In the genomic region with DNA sequence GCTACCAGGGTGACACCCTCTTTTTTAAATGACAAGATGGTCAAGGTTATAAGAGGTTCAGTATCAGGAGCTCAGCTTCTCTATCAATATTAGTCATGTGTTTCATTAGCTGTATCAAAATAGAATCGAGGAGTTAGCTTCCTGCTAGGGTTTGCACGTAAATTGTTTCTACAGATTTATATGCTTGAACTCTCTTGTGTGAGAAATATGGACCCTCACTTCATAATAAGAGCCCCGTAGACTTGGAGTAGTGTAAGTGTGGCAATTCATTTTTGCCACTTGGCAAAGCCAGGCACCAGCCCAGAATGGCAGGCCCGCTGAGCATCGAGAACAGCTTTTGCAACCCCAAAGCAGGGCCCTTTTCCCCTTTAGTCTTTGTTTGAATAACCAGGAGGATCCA, we compare ENCODE assay signal across 12 mouse cellular contexts. TPM values are rescaled to one million over a fixed set of nuclear protein-coding genes. Genes with fewer than 3 reads are reported as not detected.
A peak's percentile ranks its signal among the peaks of the same experiment; 100 is the strongest.
DNase-seq lines count a peak whose midpoint lies in the region; ATAC-seq lines count a peak whose summit lies in the region.
"Had no signal": no experiment of that assay in that cellular context is flagged by ENCODE, and none has a peak within 500 bp of the region (broad histone marks: within the 10 kb centered on the region; RNA-seq: fewer than 3 reads in every experiment).

No protein-coding gene starts in this region.

- no peak for ATAC-seq in hindbrain, embryonic 15.5 days (ENCODE audit: low FRiP score, low read depth)
- ATAC-seq in hindbrain, embryonic 12.5 days (ENCODE audit: low FRiP score), result no peak
- no peak for ATAC-seq in embryonic facial prominence, embryonic 13.5 days (ENCODE audit: insufficient number of reproducible peaks, insufficient read depth, low FRiP score, low TSS enrichment, low read depth)
- ATAC-seq in midbrain, embryonic 15.5 days (replicated peaks), result no peak

- H3K9me3 ChIP-seq in hindbrain, embryonic 15.5 days, result no peaks in the 10 kb centered on the region
- H3K9me3 ChIP-seq in hindbrain, embryonic 12.5 days (replicated peaks), result no peaks in the 10 kb centered on the region
- H3K9me3 ChIP-seq in embryonic facial prominence, embryonic 13.5 days, result no peaks in the 10 kb centered on the region
- no peaks in the 10 kb centered on the region for H3K9me3 ChIP-seq in midbrain, embryonic 15.5 days
- H3K9me3 ChIP-seq: heart, embryonic 12.5 days; intestine, embryonic 15.5 days had no signal

- H3K27me3 ChIP-seq in hindbrain, embryonic 15.5 days, result no peaks in the 10 kb centered on the region
- no peaks in the 10 kb centered on the region for H3K27me3 ChIP-seq in hindbrain, embryonic 12.5 days
- H3K27me3 ChIP-seq in embryonic facial prominence, embryonic 13.5 days, result no peaks in the 10 kb centered on the region
- H3K27me3 ChIP-seq in midbrain, embryonic 15.5 days (replicated peaks), result no peaks in the 10 kb centered on the region
- H3K27me3 ChIP-seq: heart, embryonic 12.5 days; intestine, embryonic 15.5 days had no signal

- H3K27ac ChIP-seq in hindbrain, embryonic 15.5 days (replicated peaks), result no peak overlapping the region
- no peak overlapping the region for H3K27ac ChIP-seq in hindbrain, embryonic 12.5 days
- no peak overlapping the region for H3K27ac ChIP-seq in embryonic facial prominence, embryonic 13.5 days
- no peak overlapping the region for H3K27ac ChIP-seq in midbrain, embryonic 15.5 days
- H3K27ac ChIP-seq: intestine, embryonic 15.5 days; stomach, postnatal 0 days had no signal

- H3K4me1 ChIP-seq in hindbrain, embryonic 15.5 days (replicated peaks), result peaks cover 29% of the 10 kb centered on the region
- H3K4me1 ChIP-seq in hindbrain, embryonic 12.5 days, result peaks cover 9% of the 10 kb centered on the region
- H3K4me1 ChIP-seq in embryonic facial prominence, embryonic 13.5 days, result peaks cover 34% of the 10 kb centered on the region
- peaks cover 25% of the 10 kb centered on the region for H3K4me1 ChIP-seq in midbrain, embryonic 15.5 days
- H3K4me1 ChIP-seq: intestine, embryonic 15.5 days had no signal

- no peak overlapping the region for H3K9ac ChIP-seq in hindbrain, embryonic 15.5 days
- no peak overlapping the region for H3K9ac ChIP-seq in hindbrain, embryonic 12.5 days
- H3K9ac ChIP-seq in embryonic facial prominence, embryonic 13.5 days, result 0 out of 2 replicates have a peak overlapping the region, but pooled peaks have one; percentile 87
- H3K9ac ChIP-seq in midbrain, embryonic 15.5 days, result no peak overlapping the region; the same call in 1 of the 2 replicates
- H3K9ac ChIP-seq: intestine, embryonic 15.5 days had no signal

- H3K4me2 ChIP-seq in hindbrain, embryonic 15.5 days, result peak overlapping the region; percentile 81; the same call in 1 of the 2 replicates
- no peak overlapping the region; the same call in 1 of the 2 replicates for H3K4me2 ChIP-seq in hindbrain, embryonic 12.5 days (replicated peaks)
- H3K4me2 ChIP-seq in embryonic facial prominence, embryonic 13.5 days, result peak overlapping the region; percentile 70
- H3K4me2 ChIP-seq in midbrain, embryonic 15.5 days, result peak overlapping the region; percentile 83

- H3K36me3 ChIP-seq in hindbrain, embryonic 15.5 days, result no peaks in the 10 kb centered on the region
- H3K36me3 ChIP-seq in hindbrain, embryonic 12.5 days, result 0 out of 2 replicates have a peak, but pooled peaks cover 2% of the 10 kb centered on the region
- H3K36me3 ChIP-seq in embryonic facial prominence, embryonic 13.5 days, result no peaks in the 10 kb centered on the region; the same call in 1 of the 2 replicates
- no peaks in the 10 kb centered on the region for H3K36me3 ChIP-seq in midbrain, embryonic 15.5 days (replicated peaks)
- H3K36me3 ChIP-seq: intestine, embryonic 15.5 days had no signal

- WGBS in hindbrain, embryonic 15.5 days, result 61% methylated on average over 5 of the region's 5 CpGs
- 75% methylated on average over 5 of the region's 5 CpGs for WGBS in hindbrain, embryonic 12.5 days
- WGBS in embryonic facial prominence, embryonic 13.5 days, result 45% methylated on average over 5 of the region's 5 CpGs
- WGBS in midbrain, embryonic 15.5 days, result 72% methylated on average over 5 of the region's 5 CpGs

- peak; percentile 16 for DNase-seq in MN1 (ENCODE audit: low spot score)
- DNase-seq in frontal cortex, adult 2 months (ENCODE audit: extremely low spot score in 1 of 2, low spot score in 1 of 2), result no peak
- DNase-seq in spleen, postnatal 10 days (ENCODE audit: low spot score in 2 of 2), result no peak
- DNase-seq: adrenal gland, adult 2 months; gastrocnemius, adult 2 months had no signal

- H3K4me3 ChIP-seq in hindbrain, embryonic 15.5 days, result no peak overlapping the region
- no peak overlapping the region for H3K4me3 ChIP-seq in hindbrain, embryonic 12.5 days
- no peak overlapping the region for H3K4me3 ChIP-seq in embryonic facial prominence, embryonic 13.5 days
- no peak overlapping the region for H3K4me3 ChIP-seq in midbrain, embryonic 15.5 days

RNA-seq across cellular contexts. Expression of a gene that starts 1.1 kb away (rescaled TPM):
- polyA plus RNA-seq in hindbrain, embryonic 15.5 days (2015; fragmentation: Nextera tagmentation; extraction: Ambion mirVana), result 132 and 140 TPM in 2 replicates
- polyA plus RNA-seq in hindbrain, embryonic 12.5 days (2016; fragmentation: Nextera tagmentation; extraction: Ambion mirVana), result 79.3 and 81.6 TPM in 2 replicates
- 76.2 and 77.9 TPM in 2 replicates for polyA plus RNA-seq in embryonic facial prominence, embryonic 13.5 days (2015; fragmentation: Nextera tagmentation; extraction: Ambion mirVana)
- 141 and 146 TPM in 2 replicates for polyA plus RNA-seq in midbrain, embryonic 15.5 days (2015; fragmentation: Nextera tagmentation; extraction: Ambion mirVana)
- polyA plus RNA-seq in frontal cortex, adult 2 months (2012; rRNA removed), result 123 and 141 TPM in 2 replicates
